Mouse (Mus musculus) megakaryocyte, embryonic 14.5 days (primary cell): ENCODE results near the gene Mup22.
"Not testable (repeated sequence)": the region's sequence is repeated elsewhere in the genome, so short reads cannot be mapped to it uniquely, and the experiment has no call there.

ENCODE experiments used
- FLI1 ChIP-seq: IDR thresholded peaks from 2 replicates; pipeline ENCODE4 v1.6.1; 2012; ENCODE audit warnings: low read length, inconsistent platforms, mixed read lengths
- GATA1 ChIP-seq: IDR thresholded peaks from 3 replicates; pipeline ENCODE4 v1.6.1; 2012; ENCODE audit warnings: mixed read lengths, low read length, inconsistent platforms, borderline replicate concordance

DNA sequence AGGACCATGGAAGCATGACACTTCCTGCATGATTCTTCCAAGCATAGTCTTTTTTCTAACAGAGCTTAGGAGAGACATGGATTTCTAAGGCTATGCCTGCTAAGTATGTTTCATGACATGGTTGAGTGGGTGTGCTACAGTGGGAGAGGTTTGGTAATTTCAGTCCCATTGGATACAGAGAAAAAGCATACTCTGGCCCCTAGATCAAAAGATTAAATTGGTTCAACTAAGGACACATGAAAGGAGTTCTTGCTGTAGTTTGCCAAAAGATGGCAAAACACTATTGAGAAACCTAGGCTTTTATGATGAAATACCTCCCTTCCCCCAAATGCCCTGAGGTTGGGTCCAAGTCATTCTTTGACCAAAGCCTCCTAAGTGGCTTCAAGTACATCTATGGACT, 19.6 kb upstream of the Mup22 start:
- TF ChIP-seq FLI1, GATA1: not testable (repeated sequence)
